Mouse (Mus musculus) testis, adult 2 months (tissue): ENCODE measurements at regions not wholly inside any gene's neighbourhood (a gene's known extent, or its start where the extent isn't known, plus 50 kb on each side); places are given as distances from the start of the nearest gene placed in this dataset.

ENCODE experiments used
- H3K27ac ChIP-seq: fragments of 200-500 bp; 2 replicates; pipeline ENCODE4 v1.5.1; 2012; ENCODE audit warnings: low read depth, low read length; ENCODE audit not compliant: control insufficient read depth, insufficient read depth
- H3K27me3 ChIP-seq: fragments of 200-500 bp; 2 replicates; pipeline ENCODE4 v1.6.1; 2012; ENCODE audit warnings: mild to moderate bottlenecking, low read length, moderate library complexity; ENCODE audit not compliant: control insufficient read depth, insufficient read depth
- H3K36me3 ChIP-seq: fragments of 200-500 bp; 2 replicates; pipeline ENCODE4 v1.6.1; 2012; ENCODE audit warnings: mild to moderate bottlenecking, low read length; ENCODE audit not compliant: control insufficient read depth, insufficient read depth
- H3K4me1 ChIP-seq: fragments of 200-500 bp; 2 replicates; pipeline ENCODE4 v1.6.1; 2012; ENCODE audit warnings: low read length; ENCODE audit not compliant: control insufficient read depth, insufficient read depth
- H3K4me3 ChIP-seq: fragments of 200-500 bp; 2 replicates; pipeline ENCODE4 v1.5.1; 2012; ENCODE audit warnings: low read depth, mild to moderate bottlenecking, low read length, moderate library complexity, mixed read lengths; ENCODE audit not compliant: control insufficient read depth
- CTCF ChIP-seq: fragments of 200-500 bp; IDR thresholded peaks from 2 replicates; pipeline ENCODE4 v1.5.1; 2012; ENCODE audit warnings: low read depth, mild to moderate bottlenecking, inconsistent platforms, low read length, moderate library complexity; ENCODE audit not compliant: control insufficient read depth, insufficient read depth, insufficient replicate concordance
- POLR2A ChIP-seq: fragments of 200-500 bp; IDR thresholded peaks from 2 replicates; pipeline ENCODE4 v1.6.1; 2012; ENCODE audit warnings: low read depth, mild to moderate bottlenecking, inconsistent platforms, low read length, moderate library complexity; ENCODE audit not compliant: control insufficient read depth

DNA sequence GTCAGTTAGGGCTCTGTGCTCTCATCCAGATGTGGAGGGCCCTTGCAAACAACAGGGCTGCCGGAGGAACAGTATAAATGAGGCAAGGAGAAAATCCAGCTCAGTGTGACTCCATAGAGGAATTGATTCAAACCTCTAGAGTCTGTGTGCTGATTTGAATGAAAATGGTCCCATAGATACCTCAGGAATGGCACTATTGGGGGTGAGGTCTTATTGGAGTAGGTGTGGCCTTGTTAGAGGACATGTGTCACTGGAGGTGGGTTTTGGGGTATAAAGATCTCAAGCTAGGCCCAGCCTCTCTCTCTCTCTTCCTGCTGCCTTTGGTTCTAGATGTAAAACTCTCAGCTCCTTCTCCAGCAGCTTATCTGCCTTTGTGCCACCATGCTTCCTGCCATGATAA is 79.7 kb upstream of the Pgrmc2 start:
- no peaks in the 10 kb centered on the region for H3K4me1 ChIP-seq
- no peak for TF ChIP-seq POLR2A
- TF ChIP-seq CTCF, result no peak
- H3K4me3 ChIP-seq, result no peak overlapping the region

DNA sequence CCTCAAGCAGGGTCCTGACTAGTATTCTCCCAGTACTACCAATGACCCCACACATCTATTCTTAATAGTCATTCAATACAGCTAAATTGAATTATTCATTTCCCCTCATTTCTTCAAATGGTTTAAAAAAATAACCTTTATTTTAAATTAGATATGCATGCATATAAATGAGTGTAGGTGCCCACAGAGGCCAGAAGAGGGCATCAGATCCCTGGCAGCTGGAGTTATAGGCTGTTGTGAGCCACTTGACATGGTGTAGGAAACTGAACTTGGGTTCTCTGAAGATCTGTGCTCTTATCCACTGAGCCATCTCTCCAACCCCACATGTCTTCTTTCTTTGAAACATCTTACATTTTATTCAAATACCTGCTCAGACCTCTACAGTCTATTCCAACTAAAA is 77.8 kb upstream of the Pgrmc2 start:
- no peaks in the 10 kb centered on the region for H3K27me3 ChIP-seq
- no peak overlapping the region for H3K27ac ChIP-seq
- TF ChIP-seq POLR2A (no peak), CTCF (no peak)
- no peak overlapping the region for H3K4me3 ChIP-seq
- no peaks in the 10 kb centered on the region for H3K36me3 ChIP-seq
- no peaks in the 10 kb centered on the region for H3K4me1 ChIP-seq

More for the DNA sequence above, 79.7 kb upstream of the Pgrmc2 start:
- no peak overlapping the region for H3K27ac ChIP-seq
- no peaks in the 10 kb centered on the region for H3K36me3 ChIP-seq
- no peaks in the 10 kb centered on the region for H3K27me3 ChIP-seq

DNA sequence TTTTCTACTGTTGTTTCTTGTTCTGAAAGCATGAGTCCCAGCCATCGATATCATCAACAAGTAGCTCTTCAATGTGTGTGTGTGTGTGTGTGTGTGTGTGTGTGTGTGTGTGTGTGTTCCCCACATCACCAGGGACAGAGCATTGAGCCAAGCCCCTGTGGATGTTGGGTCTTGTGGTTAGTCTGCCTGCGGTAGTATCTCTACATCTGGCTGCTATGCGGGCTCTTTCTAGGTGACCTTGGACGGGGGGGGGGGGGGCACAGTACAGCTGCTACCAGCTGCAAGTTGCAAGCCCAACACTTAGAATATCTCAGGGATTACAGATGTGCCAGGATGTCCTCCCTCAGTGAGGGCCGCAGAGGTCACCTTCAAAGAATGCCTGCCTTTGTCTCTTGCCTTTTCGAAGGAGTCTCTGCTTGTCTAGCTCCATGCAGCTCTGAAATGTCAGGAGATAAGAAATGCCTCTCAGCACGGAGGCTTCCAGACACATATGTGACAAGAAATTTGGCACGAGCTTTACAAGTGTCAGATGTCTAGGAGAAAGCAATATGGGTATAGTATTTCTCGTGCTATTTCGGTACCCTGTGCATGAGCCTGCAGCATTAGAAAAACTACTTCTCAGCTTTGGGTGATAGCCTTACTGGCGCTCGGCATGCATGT is 75.6 kb upstream of the Pgrmc2 start:
- H3K36me3 ChIP-seq, result no peaks in the 10 kb centered on the region
- no peak overlapping the region for H3K4me3 ChIP-seq
- H3K4me1 ChIP-seq, result no peaks in the 10 kb centered on the region
- no peak overlapping the region for H3K27ac ChIP-seq
- no peak for TF ChIP-seq POLR2A
- TF ChIP-seq CTCF, result no peak
- no peaks in the 10 kb centered on the region for H3K27me3 ChIP-seq

DNA sequence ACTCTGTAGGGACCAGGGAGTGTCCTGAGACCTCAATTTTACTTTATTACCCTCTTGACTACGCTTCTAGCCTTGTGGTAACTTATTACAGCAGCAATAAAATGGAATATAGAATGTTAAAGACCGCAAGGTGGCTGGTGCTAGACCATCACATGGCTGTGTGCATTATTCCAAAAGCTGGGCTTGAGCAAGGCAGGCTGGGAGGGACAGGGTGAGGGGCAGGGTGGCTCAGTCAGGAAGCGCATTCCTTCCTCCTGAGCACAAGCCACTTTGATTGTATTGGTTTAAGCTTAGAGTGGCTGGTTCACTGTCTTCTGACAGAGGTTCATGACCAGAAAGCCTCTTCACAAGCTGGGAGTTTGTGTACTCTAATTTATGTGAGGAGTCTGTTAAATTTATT is 74.6 kb upstream of the Pgrmc2 start:
- no peaks in the 10 kb centered on the region for H3K4me1 ChIP-seq
- no peaks in the 10 kb centered on the region for H3K36me3 ChIP-seq
- H3K27me3 ChIP-seq, result no peaks in the 10 kb centered on the region
- no peak overlapping the region for H3K27ac ChIP-seq
- H3K4me3 ChIP-seq, result no peak overlapping the region
- TF ChIP-seq CTCF (no peak), POLR2A (no peak)

DNA sequence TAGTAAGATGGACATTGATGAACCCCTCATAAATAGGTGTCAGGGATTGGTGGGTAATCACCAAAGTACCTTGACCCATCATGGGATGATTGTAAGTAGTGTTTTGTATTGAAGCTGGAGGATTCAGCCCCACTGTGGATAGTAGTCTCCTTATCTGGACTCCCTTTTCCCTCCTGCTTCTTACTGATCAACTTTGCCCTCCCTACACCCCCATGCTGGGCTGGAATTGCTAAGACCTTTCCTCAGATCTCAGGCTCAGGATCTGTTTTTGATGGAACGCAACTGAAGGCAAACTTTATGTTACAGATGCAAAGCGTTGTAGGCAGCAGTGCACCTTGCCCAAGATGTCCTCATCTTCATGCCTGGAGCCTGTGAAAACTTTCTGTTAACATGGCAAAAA is 73.7 kb upstream of the Pgrmc2 start:
- Histone ChIP-seq H3K4me1 (no peaks in the 10 kb centered on the region), H3K27me3 (no peaks in the 10 kb centered on the region), H3K36me3 (no peaks in the 10 kb centered on the region), H3K4me3 (no peak overlapping the region), H3K27ac (no peak overlapping the region)
- TF ChIP-seq CTCF, result no peak
- no peak for TF ChIP-seq POLR2A

DNA sequence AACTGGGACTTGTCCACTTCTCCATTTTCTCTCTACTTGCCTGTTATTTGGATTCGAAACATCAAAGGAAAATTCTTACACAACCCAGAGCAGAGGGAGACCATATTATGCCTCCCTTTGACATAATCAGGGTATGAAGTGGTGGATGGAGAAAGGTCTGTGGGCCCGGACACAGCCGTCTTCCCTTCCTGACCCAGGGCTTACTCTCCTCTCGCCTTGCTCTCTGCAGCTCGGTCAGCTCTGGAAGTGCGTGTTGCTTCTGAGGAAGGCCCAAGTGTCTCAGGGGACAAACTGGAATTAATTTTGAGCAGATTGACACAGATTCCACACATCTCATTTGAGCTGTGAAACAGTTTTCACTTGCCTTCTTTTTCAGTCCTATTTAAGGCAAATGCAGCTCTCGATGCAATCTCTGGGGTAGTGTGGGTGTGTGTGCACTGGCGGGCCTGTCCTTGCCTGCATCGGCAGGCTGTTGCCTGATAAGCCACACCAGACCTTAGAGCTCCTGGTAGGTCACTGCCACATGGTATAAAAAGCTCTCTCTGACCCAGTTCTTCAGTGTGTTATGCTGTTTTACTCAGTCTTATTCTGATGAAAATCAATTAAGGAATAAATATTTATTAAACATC is 72.4 kb upstream of the Pgrmc2 start:
- Histone ChIP-seq H3K27me3 (no peaks in the 10 kb centered on the region), H3K36me3 (no peaks in the 10 kb centered on the region), H3K27ac (no peak overlapping the region), H3K4me3 (no peak overlapping the region), H3K4me1 (no peaks in the 10 kb centered on the region)
- TF ChIP-seq CTCF, result no peak
- TF ChIP-seq POLR2A, result no peak

DNA sequence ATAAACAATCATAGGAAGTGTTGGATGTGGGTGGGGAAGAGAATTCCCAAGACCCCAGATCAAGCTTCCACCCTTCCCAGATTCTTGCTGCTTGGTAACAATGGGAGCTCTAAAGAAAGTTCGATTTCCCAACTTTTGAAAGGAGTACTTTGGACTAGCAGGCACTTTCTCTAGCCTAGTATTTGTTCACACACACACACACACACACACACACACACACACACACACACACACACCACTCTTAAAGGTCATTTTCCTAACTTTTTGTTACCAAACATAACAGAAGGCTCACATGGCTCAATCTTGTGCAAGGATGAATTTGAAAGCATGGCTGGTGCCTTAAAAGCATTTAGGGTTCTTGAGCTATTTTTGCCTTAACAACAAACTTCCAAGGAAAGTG is 71.6 kb upstream of the Pgrmc2 start:
- no peaks in the 10 kb centered on the region for H3K27me3 ChIP-seq
- no peaks in the 10 kb centered on the region for H3K36me3 ChIP-seq
- H3K4me3 ChIP-seq, result no peak overlapping the region
- no peak overlapping the region for H3K27ac ChIP-seq
- no peaks in the 10 kb centered on the region for H3K4me1 ChIP-seq
- TF ChIP-seq POLR2A (no peak), CTCF (no peak)

DNA sequence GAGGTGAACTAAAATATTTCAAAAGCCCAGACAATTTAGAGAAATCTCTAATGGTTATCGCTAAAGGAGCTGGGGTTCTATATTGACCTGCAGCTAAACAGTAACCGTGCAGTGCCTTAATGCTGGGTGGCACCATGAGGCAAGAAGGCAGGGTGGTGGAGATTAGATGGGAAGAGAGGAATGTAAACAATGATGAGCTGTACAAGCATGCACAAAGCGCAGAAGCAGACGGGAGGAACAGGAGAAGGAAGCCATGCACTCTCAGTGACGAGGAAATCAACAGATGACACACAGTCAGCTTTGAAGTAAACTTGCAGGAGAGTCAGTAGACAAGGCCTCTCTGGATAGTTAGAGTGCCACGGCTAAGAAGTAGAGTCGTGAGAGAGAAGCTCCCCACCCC is 69.1 kb upstream of the Pgrmc2 start:
- Histone ChIP-seq H3K4me3 (no peak overlapping the region), H3K27me3 (no peaks in the 10 kb centered on the region), H3K27ac (no peak overlapping the region), H3K4me1 (no peaks in the 10 kb centered on the region), H3K36me3 (no peaks in the 10 kb centered on the region)
- no peak for TF ChIP-seq POLR2A
- TF ChIP-seq CTCF, result no peak

DNA sequence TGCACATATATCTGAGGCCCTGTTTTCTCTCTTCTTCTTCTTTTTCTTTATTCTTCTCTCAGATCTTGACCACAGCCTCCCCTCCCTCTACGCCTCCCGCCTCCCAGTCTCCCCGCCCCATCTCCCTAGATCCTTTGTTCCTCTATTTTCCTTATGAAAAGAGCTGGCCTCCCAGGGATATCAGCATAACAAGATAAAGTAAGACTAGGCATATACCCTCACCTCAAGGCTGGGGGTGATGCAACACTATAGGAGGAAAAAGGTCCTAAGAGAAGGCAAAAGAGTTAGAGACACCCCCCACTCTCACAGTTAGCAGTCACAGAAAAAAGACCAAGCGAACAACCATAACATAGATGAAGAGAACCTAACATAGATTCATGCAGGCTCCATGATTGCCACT is 57.5 kb upstream of the Pgrmc2 start:
- Histone ChIP-seq H3K36me3 (no peaks in the 10 kb centered on the region), H3K4me3 (no peak overlapping the region), H3K27ac (no peak overlapping the region), H3K4me1 (no peaks in the 10 kb centered on the region), H3K27me3 (no peaks in the 10 kb centered on the region)
- TF ChIP-seq POLR2A (no peak), CTCF (no peak)
